Mouse (Mus musculus): ENCODE data around the gene Ncor2. TPM values are rescaled to one million over a fixed set of nuclear protein-coding genes. Genes with fewer than 3 reads are reported as not detected.

The Ncor2 gene
- polyA plus RNA-seq, 1 experiment from 2014 or later: 21.2 TPM

GRCm38 (mm10) chr5:125110722-125111121 is 68.3 kb downstream of the Ncor2 start:
- Histone ChIP-seq H3K27me3 (ENCODE audit: control insufficient read depth, insufficient read depth, low read length) (no peaks in the 10 kb centered on the region), H3K9ac (ENCODE audit: low read depth, low read length) (no peak overlapping the region), H3K27ac (ENCODE audit: low read depth, low read length) (peak overlapping the region; percentile 71), H3K4me2 (replicated peaks; ENCODE audit: low read depth, low read length) (no peak overlapping the region), H3K36me3 (ENCODE audit: control insufficient read depth, insufficient read depth, low read length) (peaks cover 11% of the 10 kb centered on the region), H3K4me3 (ENCODE audit: low read depth, low read length) (no peak overlapping the region), H3K9me3 (ENCODE audit: control insufficient read depth, low read length) (no peaks in the 10 kb centered on the region), H3K4me1 (replicated peaks; ENCODE audit: control insufficient read depth, insufficient read depth, low read length) (peaks cover 6% of the 10 kb centered on the region; the same call in 1 of the 2 replicates)
- peak; percentile 55 for DNase-seq (ENCODE audit: low spot score)
- ATAC-seq (ENCODE audit: low FRiP score): peak; percentile 46
- 41% methylated on average over 3 of the region's 3 CpGs for WGBS

- peaks cover 6% of the 10 kb centered on the region; the same call in 1 of the 2 replicates for H3K4me1 ChIP-seq (replicated peaks; ENCODE audit: control insufficient read depth, insufficient read depth, low read length)
- peaks cover 11% of the 10 kb centered on the region for H3K36me3 ChIP-seq (ENCODE audit: control insufficient read depth, insufficient read depth, low read length)
These were observed 68.8 kb downstream of the Ncor2 start for GRCm38 (mm10) chr5:125110196-125110595.

GRCm38 (mm10) chr5:125107011-125107651 is 71.9 kb downstream of the Ncor2 start:
- Histone ChIP-seq H3K4me2 (replicated peaks; ENCODE audit: low read depth, low read length) (no peak overlapping the region), H3K9me3 (ENCODE audit: control insufficient read depth, low read length) (no peaks in the 10 kb centered on the region), H3K27ac (ENCODE audit: low read depth, low read length) (no peak overlapping the region), H3K36me3 (ENCODE audit: control insufficient read depth, insufficient read depth, low read length) (peaks cover 16% of the 10 kb centered on the region), H3K27me3 (ENCODE audit: control insufficient read depth, insufficient read depth, low read length) (no peaks in the 10 kb centered on the region), H3K4me1 (replicated peaks; ENCODE audit: control insufficient read depth, insufficient read depth, low read length) (peaks cover 10% of the 10 kb centered on the region; the same call in 1 of the 2 replicates), H3K9ac (ENCODE audit: low read depth, low read length) (no peak overlapping the region), H3K4me3 (ENCODE audit: low read depth, low read length) (no peak overlapping the region)
- DNase-seq (ENCODE audit: low spot score): peak; percentile 70
- 74% methylated on average over 11 of the region's 11 CpGs for WGBS
- ATAC-seq (ENCODE audit: low FRiP score): no peak

More at GRCm38 (mm10) chr5:125110196-125110595, 68.8 kb downstream of the Ncor2 start:
- Histone ChIP-seq H3K27ac (ENCODE audit: low read depth, low read length) (no peak overlapping the region), H3K9me3 (ENCODE audit: control insufficient read depth, low read length) (no peaks in the 10 kb centered on the region), H3K4me3 (ENCODE audit: low read depth, low read length) (no peak overlapping the region), H3K27me3 (ENCODE audit: control insufficient read depth, insufficient read depth, low read length) (no peaks in the 10 kb centered on the region), H3K9ac (ENCODE audit: low read depth, low read length) (no peak overlapping the region), H3K4me2 (replicated peaks; ENCODE audit: low read depth, low read length) (no peak overlapping the region)
- DNase-seq (ENCODE audit: low spot score) (no peak), ATAC-seq (ENCODE audit: low FRiP score) (no peak)
- WGBS: 68% methylated on average over 8 of the region's 8 CpGs

- peaks cover 8% of the 10 kb centered on the region; the same call in 1 of the 2 replicates for H3K4me1 ChIP-seq (replicated peaks; ENCODE audit: control insufficient read depth, insufficient read depth, low read length)
- 92% methylated on average over 16 of the region's 16 CpGs for WGBS
- DNase-seq (ENCODE audit: low spot score): no peak
- H3K27ac ChIP-seq (ENCODE audit: low read depth, low read length): no peak overlapping the region
- H3K9ac ChIP-seq (ENCODE audit: low read depth, low read length): no peak overlapping the region
- H3K4me3 ChIP-seq (ENCODE audit: low read depth, low read length): no peak overlapping the region
- no peaks in the 10 kb centered on the region for H3K9me3 ChIP-seq (ENCODE audit: control insufficient read depth, low read length)
- no peaks in the 10 kb centered on the region for H3K27me3 ChIP-seq (ENCODE audit: control insufficient read depth, insufficient read depth, low read length)
- no peak overlapping the region for H3K4me2 ChIP-seq (replicated peaks; ENCODE audit: low read depth, low read length)
- H3K36me3 ChIP-seq (ENCODE audit: control insufficient read depth, insufficient read depth, low read length): peaks cover 22% of the 10 kb centered on the region
- ATAC-seq (ENCODE audit: low FRiP score): no peak
These were observed 72.8 kb downstream of the Ncor2 start for GRCm38 (mm10) chr5:125106191-125106590.

DNA sequence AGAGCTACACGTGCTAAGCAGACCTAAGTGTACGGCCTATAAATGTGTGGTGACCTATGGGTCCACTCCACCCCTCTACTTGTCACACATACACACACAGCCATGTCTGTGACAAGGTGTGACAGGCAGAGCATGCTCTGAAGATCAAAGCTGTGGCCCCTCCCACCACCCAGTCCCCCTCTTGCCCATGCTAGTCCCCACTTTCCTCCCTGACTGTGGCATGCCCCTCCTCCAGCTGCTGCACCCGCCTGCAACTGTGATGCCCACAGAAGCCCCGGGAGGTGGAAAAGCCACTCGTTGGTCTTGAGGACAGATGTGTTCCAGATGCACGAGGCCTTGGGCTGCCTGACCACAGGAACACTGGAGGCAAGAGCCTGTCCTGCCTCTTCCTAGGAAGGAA is 74.2 kb downstream of the Ncor2 start:
- ATAC-seq (ENCODE audit: low FRiP score) (no peak), DNase-seq (ENCODE audit: low spot score) (no peak)
- Histone ChIP-seq H3K27ac (ENCODE audit: low read depth, low read length) (no peak overlapping the region), H3K36me3 (ENCODE audit: control insufficient read depth, insufficient read depth, low read length) (peaks cover 22% of the 10 kb centered on the region), H3K4me1 (replicated peaks; ENCODE audit: control insufficient read depth, insufficient read depth, low read length) (peaks cover 4% of the 10 kb centered on the region; the same call in 1 of the 2 replicates), H3K4me2 (replicated peaks; ENCODE audit: low read depth, low read length) (no peak overlapping the region), H3K27me3 (ENCODE audit: control insufficient read depth, insufficient read depth, low read length) (no peaks in the 10 kb centered on the region), H3K9ac (ENCODE audit: low read depth, low read length) (no peak overlapping the region), H3K9me3 (ENCODE audit: control insufficient read depth, low read length) (no peaks in the 10 kb centered on the region), H3K4me3 (ENCODE audit: low read depth, low read length) (no peak overlapping the region)
- WGBS: 68% methylated on average over 6 of the region's 6 CpGs

DNA sequence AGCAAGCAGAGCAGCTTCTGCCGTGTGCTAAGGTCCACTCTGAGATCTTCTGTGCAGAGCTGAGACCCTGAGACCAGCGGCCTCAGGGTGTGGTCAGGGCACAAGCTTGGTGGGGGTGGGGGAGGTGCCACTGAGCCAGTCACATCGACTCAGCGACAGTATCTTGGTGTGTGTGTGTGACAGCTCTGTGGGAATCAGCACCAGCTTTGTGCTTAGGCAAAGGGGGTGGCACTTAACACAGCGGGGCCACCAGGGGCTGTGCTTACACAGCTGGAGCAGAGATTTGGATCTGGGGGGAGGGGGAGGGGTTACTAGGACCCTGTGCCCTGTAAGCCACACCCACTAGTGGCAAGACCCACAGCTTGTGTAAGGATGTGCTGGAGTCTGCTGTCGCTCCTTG is 75.6 kb downstream of the Ncor2 start:
- Histone ChIP-seq H3K36me3 (ENCODE audit: control insufficient read depth, insufficient read depth, low read length) (peaks cover 17% of the 10 kb centered on the region), H3K4me1 (replicated peaks; ENCODE audit: control insufficient read depth, insufficient read depth, low read length) (peaks cover 4% of the 10 kb centered on the region; the same call in 1 of the 2 replicates), H3K27ac (ENCODE audit: low read depth, low read length) (no peak overlapping the region), H3K27me3 (ENCODE audit: control insufficient read depth, insufficient read depth, low read length) (no peaks in the 10 kb centered on the region), H3K9ac (ENCODE audit: low read depth, low read length) (0 out of 2 replicates have a peak overlapping the region, but pooled peaks have one; percentile 15), H3K4me3 (ENCODE audit: low read depth, low read length) (no peak overlapping the region), H3K4me2 (replicated peaks; ENCODE audit: low read depth, low read length) (no peak overlapping the region), H3K9me3 (ENCODE audit: control insufficient read depth, low read length) (no peaks in the 10 kb centered on the region)
- DNase-seq (ENCODE audit: low spot score) (no peak), ATAC-seq (ENCODE audit: low FRiP score) (0 out of 2 replicates have a peak, but pooled peaks have one; percentile 13)
- 26% methylated on average over 6 of the region's 6 CpGs for WGBS

- H3K27me3 ChIP-seq (ENCODE audit: control insufficient read depth, insufficient read depth, low read length): no peaks in the 10 kb centered on the region
- H3K9ac ChIP-seq (ENCODE audit: low read depth, low read length): no peak overlapping the region
- H3K36me3 ChIP-seq (ENCODE audit: control insufficient read depth, insufficient read depth, low read length): peaks cover 12% of the 10 kb centered on the region
- no peak overlapping the region for H3K4me3 ChIP-seq (ENCODE audit: low read depth, low read length)
- H3K4me1 ChIP-seq (replicated peaks; ENCODE audit: control insufficient read depth, insufficient read depth, low read length): peaks cover 4% of the 10 kb centered on the region; the same call in 1 of the 2 replicates
- no peak overlapping the region for H3K4me2 ChIP-seq (replicated peaks; ENCODE audit: low read depth, low read length)
- ATAC-seq (ENCODE audit: low FRiP score) (no peak), DNase-seq (ENCODE audit: low spot score) (no peak)
- whole genome bisulfite sequencing: 62% methylated on average over 7 of the region's 7 CpGs
- H3K9me3 ChIP-seq (ENCODE audit: control insufficient read depth, low read length): no peaks in the 10 kb centered on the region
- peak overlapping the region; percentile 21; the same call in 1 of the 2 replicates for H3K27ac ChIP-seq (ENCODE audit: low read depth, low read length)
These were observed 76.1 kb downstream of the Ncor2 start for GRCm38 (mm10) chr5:125102907-125103306.

DNA sequence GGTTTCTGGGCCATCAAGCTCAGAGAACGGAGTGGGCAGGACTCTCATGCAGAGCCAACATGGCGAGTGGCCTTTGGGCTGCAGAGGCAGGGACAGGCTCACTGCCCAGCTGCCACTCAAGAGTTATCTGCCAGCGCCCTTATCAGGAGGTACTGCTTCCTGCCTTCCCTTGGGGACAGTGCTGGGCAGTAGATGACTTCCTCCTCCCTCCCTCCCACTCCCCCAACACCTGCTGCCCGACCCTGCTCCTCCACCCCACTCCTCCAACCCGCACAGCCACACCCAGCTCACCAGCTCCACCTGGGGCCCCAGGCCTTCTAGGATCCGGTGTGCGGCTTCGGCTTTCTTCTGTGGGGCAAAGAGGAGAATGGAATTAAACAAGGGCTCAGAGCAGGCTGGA is 76.7 kb downstream of the Ncor2 start:
- H3K36me3 ChIP-seq (ENCODE audit: control insufficient read depth, insufficient read depth, low read length): peaks cover 12% of the 10 kb centered on the region; the same call in 1 of the 2 replicates
- 78% methylated on average over 8 of the region's 8 CpGs for whole genome bisulfite sequencing
- no peak overlapping the region for H3K4me2 ChIP-seq (replicated peaks; ENCODE audit: low read depth, low read length)

More for the DNA sequence above, 76.7 kb downstream of the Ncor2 start:
- no peak overlapping the region for H3K4me3 ChIP-seq (ENCODE audit: low read depth, low read length)
- no peak overlapping the region for H3K9ac ChIP-seq (ENCODE audit: low read depth, low read length)
- ATAC-seq (ENCODE audit: low FRiP score) (no peak), DNase-seq (ENCODE audit: low spot score) (no peak)
- H3K9me3 ChIP-seq (ENCODE audit: control insufficient read depth, low read length): no peaks in the 10 kb centered on the region
- H3K27ac ChIP-seq (ENCODE audit: low read depth, low read length): peak overlapping the region; percentile 21; the same call in 1 of the 2 replicates
- H3K4me1 ChIP-seq (replicated peaks; ENCODE audit: control insufficient read depth, insufficient read depth, low read length): peaks cover 4% of the 10 kb centered on the region; the same call in 1 of the 2 replicates
- H3K27me3 ChIP-seq (ENCODE audit: control insufficient read depth, insufficient read depth, low read length): no peaks in the 10 kb centered on the region
